Mouse (Mus musculus): ENCODE results near the gene Rhbdd1.

DNA sequence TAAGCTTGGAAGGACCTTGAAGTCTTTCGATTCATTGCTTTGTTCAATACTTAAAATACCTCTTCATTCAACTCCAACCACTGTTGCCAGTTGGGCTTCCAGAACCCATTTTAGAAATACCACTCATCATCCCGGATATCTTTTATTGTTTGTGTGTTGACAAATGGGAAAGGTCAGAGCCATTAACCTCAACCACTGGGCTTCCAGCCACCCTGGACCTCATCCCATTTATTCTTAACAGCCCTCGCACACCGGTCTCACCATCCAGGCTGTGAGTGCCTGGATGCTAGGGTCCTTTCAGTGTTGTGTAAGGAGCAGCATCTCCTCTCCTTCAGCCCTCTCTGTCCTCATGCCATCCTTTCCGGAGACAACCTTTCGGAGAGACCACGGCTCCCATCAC lies 129.8 kb downstream of the Rhbdd1 start:
- TF ChIP-seq EP300 (IDR thresholded peaks at IDR 0.05; ENCODE audit: low read depth) (no peak), CTCF (IDR thresholded peaks at IDR 0.05; ENCODE audit: low read depth) (no peak)
